Mouse (Mus musculus): ENCODE measurements around the gene Olfr324.
A peak's percentile ranks its signal among the peaks of the same experiment; 100 is the strongest.

The Olfr324 gene

DNA sequence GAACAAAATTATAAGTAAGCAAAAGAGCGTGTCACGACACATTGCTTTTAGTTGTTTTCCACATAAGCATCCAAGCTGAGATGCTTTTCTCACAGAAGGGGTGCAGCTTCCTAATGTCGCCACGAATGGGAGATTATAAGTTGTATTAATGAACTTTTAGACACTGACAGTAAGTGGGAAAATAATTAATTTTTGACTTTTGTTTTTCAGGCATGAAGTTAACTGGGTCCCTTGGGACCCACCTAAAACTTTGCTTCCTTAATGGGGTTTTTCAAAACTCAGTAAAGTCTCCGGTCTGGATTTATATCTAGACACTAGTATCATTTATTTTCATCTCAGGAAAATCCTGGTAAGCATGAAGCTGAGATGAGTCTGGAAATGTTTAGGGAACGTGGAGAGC, at the start of gene Olfr324:
Olfr324 (plus strand) TSS at position 301 of the 400 bp plus-strand sequence.
- no peak for DNase-seq (ENCODE audit: low read depth, low spot score)

GRCm38 (mm10) chr11:58546322-58546721, 48.6 kb upstream of the Olfr324 start, which contains the start of gene Olfr329-ps:
Gene Olfr329-ps (minus strand): TSS chr11:58546422.
- no peak for DNase-seq (ENCODE audit: low read depth, low spot score)

- DNase-seq (ENCODE audit: low read depth, low spot score): no peak
Measured at GRCm38 (mm10) chr11:58555536-58555935, 39.4 kb upstream of the Olfr324 start, which contains the start of gene Olfr328. Gene Olfr328 (minus strand): TSS chr11:58555636.

GRCm38 (mm10) chr11:58570405-58570804, 24.5 kb upstream of the Olfr324 start, which contains the start of gene Olfr224:
Gene Olfr224 (minus strand): TSS chr11:58570553.
- DNase-seq (ENCODE audit: low read depth, low spot score): no peak

- no peak for DNase-seq (ENCODE audit: low read depth, low spot score)
Measured at GRCm38 (mm10) chr11:58577430-58577829, 17.5 kb upstream of the Olfr324 start, which contains the start of gene Olfr325. Gene Olfr325 (plus strand): TSS chr11:58577730.

GRCm38 (mm10) chr11:58578636-58579035, 16.3 kb upstream of the Olfr324 start:
- DNase-seq (ENCODE audit: low read depth, low spot score): peak; percentile 74

DNA sequence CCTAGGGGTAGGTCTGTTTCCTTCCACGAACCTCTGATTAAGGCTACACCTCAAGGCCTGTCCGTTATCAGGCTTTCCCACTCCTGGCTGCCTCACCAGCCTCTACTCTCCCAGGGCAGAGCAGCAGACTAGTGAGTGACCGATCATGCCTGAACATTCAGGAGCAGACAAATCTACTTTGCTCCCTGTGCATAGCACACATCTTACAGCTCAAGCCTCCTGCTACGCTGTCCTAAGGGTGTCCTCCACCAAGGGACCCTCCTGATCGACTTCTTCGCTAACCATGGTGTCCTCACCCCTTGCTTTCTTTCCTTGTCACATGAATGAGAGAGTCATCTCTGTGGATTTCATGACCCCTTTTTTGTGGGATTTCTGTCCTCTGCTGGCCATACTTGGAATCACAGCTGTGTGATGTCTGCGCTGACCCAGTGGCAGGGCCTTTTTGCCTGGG, 7.0 kb upstream of the Olfr324 start:
- no peak for DNase-seq (ENCODE audit: low read depth, low spot score)

- DNase-seq (ENCODE audit: low read depth, low spot score): peak; percentile 24
Measured at GRCm38 (mm10) chr11:58588620-58589250, 6.2 kb upstream of the Olfr324 start.

DNA sequence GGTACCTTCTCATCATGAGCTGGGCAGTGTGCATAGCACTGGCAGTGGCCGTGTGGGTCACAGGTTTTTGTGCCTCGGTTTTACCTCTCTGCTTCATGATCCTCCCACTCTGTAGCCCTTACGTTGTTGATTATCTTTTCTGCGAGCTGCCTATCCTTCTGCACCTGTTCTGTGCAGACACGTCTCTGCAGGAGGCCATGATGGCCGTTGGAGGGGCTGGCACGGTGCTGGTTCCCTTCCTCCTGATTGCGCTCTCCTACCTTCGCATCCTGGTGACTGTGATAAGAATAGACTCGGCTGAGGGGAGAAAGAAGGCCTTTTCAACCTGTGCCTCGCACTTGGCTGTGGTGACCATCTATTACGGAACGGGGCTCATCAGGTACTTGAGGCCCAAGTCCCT, 2.9 kb downstream of the Olfr324 start:
- DNase-seq (ENCODE audit: low read depth, low spot score): no peak

DNA sequence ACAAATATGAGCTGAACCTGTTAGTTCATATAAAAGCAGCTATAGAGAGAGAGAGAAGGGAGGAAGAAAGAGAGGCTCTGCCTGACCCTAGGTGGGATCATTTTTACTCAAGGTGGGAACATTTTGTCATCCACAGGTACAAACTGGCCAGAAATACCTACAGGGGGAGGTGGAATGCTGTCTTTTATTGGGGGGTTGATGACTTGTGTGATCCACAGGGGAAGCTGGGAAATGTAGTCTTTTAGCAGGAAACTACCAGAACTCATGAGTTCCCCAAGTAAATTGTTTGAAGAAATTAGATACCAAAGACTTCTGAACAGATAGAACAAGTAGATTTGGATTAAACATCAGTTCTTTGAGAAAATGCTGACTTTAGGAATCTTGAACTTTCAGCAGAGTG, 7.1 kb downstream of the Olfr324 start:
- DNase-seq (ENCODE audit: low read depth, low spot score): no peak

GRCm38 (mm10) chr11:58602800-58603560, 8.1 kb downstream of the Olfr324 start:
- DNase-seq (ENCODE audit: low read depth, low spot score): no peak

GRCm38 (mm10) chr11:58604688-58605087, 9.8 kb downstream of the Olfr324 start:
- no peak for DNase-seq (ENCODE audit: low read depth, low spot score)

DNA sequence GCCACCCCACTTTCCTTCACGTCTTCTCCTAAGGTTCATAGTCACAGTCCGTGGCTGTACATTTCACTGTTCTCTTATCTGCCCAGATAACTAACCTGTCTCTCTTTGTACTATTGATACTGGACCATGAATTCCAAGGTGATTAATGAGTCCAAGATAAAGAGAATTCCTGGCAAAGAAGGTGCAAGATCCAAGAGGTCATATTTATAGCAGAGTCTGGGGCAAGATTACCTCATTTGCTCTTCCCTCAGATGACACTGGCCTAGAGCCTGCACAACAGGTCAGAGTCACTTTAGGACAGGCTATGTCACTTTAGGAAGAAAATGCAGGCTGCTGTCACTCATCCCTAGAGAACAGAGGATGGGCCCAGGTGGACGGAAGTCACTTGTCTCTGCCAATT, 10.3 kb downstream of the Olfr324 start:
- DNase-seq (ENCODE audit: low read depth, low spot score): no peak

GRCm38 (mm10) chr11:58606177-58606919, 11.4 kb downstream of the Olfr324 start:
- DNase-seq (ENCODE audit: low read depth, low spot score): no peak

GRCm38 (mm10) chr11:58607030-58607429, 12.1 kb downstream of the Olfr324 start:
- no peak for DNase-seq (ENCODE audit: low read depth, low spot score)

- no peak for DNase-seq (ENCODE audit: low read depth, low spot score)
Measured at GRCm38 (mm10) chr11:58613359-58613758, 18.4 kb downstream of the Olfr324 start.

GRCm38 (mm10) chr11:58614526-58614925, 19.6 kb downstream of the Olfr324 start:
- DNase-seq (ENCODE audit: low read depth, low spot score): no peak

GRCm38 (mm10) chr11:58615975-58616374, 21.1 kb downstream of the Olfr324 start, which contains the start of gene 2210407C18Rik:
Gene 2210407C18Rik (minus strand): TSS chr11:58616075.
- no peak for DNase-seq (ENCODE audit: low read depth, low spot score)

GRCm38 (mm10) chr11:58618369-58618768, 23.5 kb downstream of the Olfr324 start:
- DNase-seq (ENCODE audit: low read depth, low spot score): no peak

- no peak for DNase-seq (ENCODE audit: low read depth, low spot score)
Measured at GRCm38 (mm10) chr11:58618793-58619192, 23.9 kb downstream of the Olfr324 start.

DNA sequence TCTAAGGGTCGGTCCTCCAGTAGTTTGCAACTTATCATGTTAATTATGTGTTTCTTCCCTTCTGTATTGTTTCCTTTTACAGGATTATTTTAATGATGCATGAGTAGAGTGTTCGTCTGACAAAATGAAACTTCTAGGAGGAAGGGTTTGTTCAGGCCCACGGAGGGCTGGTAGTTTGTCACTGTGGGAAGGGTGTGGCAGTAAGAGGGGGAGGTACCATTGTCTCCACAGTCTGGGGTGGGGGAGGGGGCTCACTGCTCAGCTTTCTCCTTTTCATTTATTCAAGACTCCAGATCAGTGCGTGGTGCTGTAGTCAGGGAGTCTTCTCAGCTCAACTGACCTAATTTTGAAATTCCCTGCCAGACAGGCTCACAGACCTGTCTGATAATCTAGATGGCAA, 31.2 kb downstream of the Olfr324 start:
- no peak for DNase-seq (ENCODE audit: low read depth, low spot score)

- no peak for DNase-seq (ENCODE audit: low read depth, low spot score)
Measured at GRCm38 (mm10) chr11:58630401-58630800, 35.5 kb downstream of the Olfr324 start, which contains the start of gene Olfr323. Gene Olfr323 (minus strand): TSS chr11:58630501.
